Mouse (Mus musculus) ovary, adult 18-20 months (tissue): ENCODE data around the gene Fgf14.
"Not testable (repeated sequence)": the region's sequence is repeated elsewhere in the genome, so short reads cannot be mapped to it uniquely, and the experiment has no call there.

ENCODE experiments used
- DNase-seq: peaks from one replicate; pipeline ENCODE4 v3.0.0; 2022; ENCODE audit warnings: low spot score, mixed read lengths

The Fgf14 gene

DNA sequence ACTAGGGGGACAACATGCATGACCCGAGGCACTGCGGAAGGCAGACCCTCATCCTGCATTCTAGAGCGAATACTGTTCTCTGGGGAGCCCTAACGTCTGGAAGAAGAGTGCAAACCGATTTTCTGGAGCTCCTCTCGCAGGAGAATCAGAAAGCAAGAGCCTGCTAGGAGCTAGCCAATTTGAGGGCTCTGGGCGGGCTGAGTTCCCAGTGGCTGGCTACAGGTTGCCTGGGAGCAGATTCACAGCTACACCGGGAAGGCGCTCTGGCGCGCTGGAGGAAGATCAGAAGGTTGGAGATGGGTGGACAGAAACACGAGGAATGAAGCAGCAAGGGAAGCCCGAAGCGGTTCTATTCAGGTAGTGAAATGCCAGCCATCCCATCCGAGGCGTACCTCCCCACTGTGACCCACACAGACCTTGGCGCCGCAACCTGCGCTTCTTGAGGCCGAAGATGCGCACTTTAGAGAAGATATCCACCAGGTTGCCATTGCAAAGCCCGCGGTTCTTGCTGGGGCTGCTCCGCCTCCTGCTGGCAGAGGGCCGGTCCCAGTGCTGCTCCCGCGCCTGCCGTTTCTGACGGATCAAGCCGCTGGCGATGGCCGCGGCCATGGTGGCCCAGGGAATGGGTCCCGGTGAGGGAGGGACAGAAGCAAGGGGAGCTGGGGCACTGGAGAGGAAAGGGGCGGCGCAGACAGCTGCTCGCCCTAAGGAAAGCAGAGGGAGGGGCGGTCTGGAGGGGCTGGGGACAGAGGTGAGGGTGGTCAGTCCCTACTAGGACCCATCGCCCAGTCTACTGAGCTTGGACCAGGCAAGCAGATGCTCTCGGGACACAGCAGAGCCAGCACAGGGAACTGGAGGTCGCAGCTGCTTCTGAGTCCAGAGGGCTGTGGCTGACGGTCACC, 484.8 kb downstream of the Fgf14 start:
- no peak for DNase-seq

DNA sequence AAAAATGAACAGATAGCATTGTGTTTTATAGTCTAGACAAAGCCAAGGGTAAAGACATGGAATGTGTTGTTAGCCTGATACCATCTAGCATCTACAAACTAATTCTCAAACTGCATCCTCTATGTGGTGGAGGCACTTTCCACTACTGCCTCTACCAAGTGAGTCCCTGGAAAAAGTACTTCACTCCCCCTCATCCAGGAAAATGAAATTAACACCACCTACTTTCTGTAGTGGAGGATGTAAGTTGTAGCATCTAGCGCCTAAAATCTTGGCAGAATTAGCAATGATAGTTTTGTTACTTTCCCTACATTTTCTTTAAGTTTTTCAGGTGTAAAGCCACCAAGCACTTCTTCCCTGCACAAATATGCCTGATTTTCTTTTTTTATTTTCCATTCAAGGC, 496.7 kb downstream of the Fgf14 start:
- no peak for DNase-seq

DNA sequence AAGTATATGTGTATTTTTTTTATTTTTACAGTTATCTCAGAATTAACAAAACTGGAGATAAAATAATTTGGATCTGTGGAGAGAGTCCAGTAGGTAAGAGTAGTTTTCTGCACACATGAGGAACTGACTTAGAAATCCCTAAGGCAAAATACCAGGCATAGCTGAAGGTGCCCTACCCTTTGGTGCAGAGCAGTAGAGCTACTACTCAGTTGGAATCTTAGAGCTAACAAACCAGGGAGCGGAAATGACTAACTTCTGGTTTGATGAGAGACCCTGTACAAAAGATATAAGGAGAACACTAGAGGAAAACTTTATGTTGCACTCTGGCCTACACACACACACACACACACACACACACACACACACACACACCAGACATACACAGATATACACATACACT, 502.8 kb downstream of the Fgf14 start:
- no peak for DNase-seq

DNA sequence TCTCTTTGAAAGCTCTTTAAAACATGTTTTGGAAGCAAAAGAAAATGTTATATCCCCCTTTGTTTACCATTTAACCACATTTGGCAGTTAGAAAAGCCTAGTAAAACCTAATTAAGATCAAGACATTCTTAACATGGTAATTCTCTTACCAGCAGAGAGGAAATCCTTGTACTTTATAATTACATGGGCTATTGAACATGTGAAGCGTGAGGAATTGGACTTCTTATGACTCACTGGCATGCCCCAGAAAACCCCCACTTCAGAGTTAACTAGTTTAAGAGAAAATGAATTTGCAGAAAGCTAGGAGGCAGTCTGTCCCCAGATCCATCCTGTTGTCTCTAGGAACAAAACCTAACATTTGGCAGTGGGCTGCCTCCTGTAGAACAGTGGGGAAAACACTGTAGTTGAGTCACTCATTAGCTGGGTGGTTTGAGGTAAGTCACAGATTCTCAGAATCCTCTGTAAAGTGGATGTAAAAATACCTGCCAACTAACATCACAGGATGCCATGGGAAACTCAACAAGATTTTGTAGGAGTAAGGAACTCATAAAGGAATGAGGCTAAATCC, 513.2 kb downstream of the Fgf14 start:
- no peak for DNase-seq

DNA sequence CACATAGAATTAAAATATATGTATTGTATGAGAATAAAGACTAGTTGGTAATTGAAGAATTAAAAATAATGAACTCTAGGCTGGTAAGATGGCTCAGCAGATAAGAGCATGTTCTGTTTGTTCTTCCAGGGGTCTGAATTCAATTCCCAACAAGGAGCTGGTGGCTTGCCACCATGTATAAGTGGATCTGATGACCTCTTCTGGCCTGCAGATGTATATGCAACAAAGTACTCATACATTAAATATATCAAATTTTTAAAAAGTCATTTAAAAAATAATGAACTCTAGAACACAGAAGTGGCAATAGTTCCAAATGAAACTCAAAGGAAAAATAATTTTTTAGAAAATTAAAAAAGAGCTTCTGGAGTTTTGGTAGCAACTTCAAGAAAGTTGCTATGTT, 529.5 kb downstream of the Fgf14 start:
- no peak for DNase-seq

DNA sequence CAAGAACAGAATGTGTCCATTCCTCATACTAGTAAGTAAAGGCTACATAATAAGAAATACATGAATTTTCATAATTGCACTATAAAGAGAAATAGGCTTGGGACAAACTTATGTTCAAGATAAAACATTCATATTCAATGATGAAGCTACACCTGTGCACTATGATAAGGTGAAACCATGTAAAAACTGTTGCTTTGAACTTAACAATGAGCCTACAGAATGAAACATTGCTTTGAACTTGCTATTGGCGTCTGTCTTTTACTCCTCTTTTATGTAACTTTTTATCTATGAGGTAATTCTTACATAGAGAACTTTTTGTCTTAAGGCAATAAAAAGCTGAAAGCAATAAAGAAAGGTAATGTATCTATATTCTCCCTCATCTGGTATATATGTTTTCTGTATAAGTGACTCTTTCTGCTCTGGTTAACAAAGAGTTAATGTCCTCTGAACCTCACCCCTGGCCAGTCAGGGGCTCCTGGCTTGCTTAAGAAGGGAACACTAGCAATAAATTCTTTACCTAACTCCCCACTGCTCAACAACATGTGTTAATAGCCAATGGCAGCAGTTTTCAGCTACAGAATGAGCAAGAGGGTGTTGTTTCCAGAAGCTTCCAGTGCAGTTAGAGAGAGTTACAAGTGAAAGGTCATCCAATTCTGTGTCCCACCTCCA, 569.6 kb downstream of the Fgf14 start:
- DNase-seq = no peak

DNA sequence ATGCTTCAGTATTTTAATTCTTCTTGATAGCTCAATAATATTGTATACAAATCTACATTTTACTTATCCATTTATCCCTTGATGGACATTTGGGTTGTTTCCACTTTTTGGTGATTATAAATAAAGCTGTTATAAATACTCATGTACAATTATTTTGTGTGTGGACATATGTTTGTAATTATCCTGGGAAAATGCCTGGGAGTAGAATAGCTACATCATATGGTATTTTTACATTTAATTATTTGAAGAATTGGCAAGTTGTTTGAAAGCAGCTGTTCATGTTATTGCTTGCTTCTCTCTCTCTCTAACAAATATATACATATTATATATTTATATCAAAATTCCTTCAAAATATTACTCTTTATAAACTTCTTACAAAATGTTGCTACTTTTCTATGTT, 593.8 kb downstream of the Fgf14 start:
- DNase-seq = no peak

DNA sequence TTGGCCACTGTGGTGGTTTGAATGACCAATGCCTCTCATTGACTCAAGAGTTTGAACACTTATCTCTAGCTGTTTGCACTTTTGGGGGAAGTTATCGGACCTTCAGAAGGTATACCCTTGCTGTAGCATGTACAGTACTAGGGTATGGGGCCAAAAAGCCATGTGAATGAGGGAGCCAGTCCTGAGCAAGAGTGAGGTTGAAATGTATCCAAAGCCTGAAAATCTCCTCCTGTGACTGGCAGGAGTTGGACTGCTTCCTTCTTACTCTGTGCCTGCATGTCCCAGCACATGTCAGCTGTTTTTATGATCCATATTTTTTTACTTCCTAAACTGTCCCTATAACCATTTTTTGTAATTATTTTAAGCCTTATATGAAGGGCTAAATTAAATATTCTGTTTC, 632.9 kb downstream of the Fgf14 start:
- DNase-seq = no peak

DNA sequence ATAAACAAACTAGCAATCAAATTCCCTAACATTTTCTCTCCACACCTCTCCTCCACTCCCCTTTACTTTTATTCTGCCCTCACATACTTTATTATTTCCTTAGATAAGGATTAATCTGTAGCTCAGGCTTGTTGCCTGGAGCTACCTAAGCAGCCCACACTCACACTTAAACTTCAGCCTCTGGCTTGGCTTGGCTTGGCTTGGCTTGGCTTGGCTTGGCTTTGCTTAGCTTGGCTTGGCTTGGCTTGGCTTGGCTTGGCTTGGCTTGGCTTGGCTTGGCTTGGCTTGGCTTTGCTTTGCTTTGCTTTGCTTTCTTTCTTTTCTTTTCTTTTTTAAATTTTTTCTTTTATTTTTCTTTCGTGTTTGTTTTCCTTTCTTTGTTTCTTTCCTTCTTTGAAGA, 636.3 kb downstream of the Fgf14 start:
- no peak for DNase-seq

DNA sequence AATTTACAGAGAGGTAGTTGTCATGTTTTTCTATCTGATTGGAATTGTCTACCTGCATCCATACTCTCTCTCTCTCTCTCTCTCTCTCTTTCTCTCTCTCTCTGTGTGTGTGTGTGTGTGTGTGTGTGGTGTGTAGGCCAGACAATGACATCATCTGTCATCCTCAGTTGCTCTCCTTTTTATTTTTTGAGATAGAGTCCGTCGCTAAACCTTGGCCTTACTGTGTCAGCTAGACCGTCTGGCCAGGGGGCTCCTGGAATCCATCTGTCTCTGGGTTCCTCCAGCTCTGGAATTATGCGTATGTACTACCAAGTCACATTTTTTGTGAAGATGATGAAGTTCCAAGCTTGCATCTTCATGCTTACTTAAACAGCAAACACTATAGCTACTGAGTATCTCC, 639.5 kb downstream of the Fgf14 start:
- no peak for DNase-seq

DNA sequence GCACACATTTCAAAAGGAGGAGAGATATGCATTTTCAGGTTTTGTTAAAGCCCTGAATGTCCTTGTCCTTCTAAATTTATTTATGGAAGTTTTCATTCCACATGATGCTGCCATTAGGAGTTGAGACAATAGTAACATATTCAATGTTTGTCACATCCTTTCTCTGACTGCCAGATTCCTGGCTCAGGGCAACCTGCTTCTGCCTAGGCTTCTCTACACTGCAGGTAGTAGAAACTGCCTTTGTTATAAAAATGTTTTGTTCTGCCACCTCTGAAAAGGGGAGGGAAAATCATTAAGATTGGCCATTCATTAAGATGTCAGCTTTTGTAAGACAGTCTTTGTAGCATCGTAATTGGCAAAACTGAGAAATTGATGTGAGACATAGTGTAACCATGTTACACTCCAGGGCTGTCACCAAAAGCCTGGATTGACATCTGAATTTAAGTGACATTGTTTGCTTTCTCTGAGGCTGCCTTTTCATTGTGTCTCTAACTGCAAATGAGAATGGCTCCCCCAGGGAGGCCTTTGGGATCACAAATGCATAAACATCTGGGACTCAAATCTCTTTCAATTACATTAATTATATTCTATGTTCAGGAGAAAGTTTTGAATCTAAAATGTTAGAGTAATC, 640.2 kb downstream of the Fgf14 start:
- no peak for DNase-seq

DNA sequence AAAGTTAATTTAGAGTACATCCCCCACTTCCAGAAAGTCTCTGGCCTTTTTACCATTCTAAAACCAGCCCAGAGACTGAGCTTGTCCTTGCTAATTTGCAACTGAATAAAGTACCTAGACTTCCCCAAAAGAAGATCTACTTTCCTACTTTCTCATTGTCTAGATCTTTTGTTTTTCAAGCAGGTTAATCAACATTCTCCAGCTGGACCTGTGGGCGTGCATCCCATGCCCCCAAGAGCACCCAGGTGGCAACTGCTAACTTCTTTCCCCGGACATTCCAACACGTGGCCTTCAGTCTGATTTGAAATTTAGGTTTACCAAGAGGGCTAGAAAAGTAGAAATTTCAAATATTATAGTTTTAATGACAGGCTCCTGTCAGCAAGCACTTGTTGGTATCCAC, 643.6 kb downstream of the Fgf14 start:
- not testable (repeated sequence) for DNase-seq

DNA sequence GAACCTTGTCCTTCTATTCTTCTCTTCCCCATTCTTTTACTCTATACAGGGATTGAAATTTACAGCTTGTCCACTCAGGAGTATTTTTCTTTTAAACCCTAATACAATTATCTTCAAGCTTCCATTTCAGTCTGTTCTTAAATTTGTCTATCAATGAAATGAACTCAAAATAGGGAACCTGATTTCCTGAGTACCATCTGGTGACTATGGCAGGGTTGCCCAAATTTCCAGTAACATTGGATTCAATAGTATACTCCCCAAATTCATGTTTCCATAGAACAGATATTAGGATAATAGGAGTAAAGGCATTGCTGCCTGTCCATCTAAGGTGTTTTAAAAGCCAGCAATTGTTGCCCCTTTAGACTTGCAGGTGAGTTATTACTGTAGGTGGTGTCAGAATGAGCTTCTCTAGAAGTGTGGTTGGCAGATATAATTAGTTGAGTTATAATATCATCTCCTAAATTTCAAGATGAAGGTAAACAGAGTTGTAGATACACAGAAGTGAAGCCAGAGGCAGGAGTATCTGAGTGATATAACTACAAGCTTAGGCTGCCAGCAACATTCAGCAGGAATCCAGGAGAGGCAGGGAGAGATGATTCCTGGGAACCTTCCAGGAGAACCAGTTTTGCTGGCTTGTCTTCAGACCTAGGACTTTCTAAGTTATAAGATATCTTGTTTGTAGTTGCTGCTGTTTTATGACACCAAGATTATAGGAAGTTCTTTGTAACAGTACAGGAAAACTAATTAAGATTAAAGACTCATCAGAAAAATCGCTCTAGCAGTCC, 648.8 kb downstream of the Fgf14 start:
- no peak for DNase-seq

DNA sequence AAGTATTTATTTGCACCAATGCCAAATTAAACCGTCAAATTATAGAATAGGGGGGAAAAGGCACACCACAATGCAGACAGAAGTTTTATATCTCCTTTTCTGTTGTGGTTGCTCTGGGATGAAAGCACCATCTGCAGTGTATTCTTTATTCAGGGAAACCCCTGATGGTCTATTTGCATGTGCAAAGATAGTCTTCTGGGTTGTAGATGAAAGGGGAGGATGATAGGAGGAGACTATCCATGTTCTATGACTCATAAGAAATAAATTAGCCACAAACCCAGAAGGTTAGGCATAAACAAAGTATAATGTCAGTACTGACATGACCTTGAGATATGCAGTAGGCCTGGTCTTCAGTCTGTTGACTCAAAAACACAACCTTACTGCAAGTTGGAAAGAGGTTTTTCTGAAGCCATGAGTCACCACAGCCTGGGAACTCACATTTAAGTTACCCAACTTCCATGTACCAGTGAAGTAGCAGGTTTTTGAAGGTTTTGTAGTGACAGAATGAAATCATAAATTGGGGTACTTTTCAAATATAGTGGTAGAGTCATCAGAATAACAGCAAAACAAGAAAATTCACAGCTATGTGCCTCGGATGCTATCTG, 686.2 kb downstream of the Fgf14 start:
- peak; percentile 10 for DNase-seq

DNA sequence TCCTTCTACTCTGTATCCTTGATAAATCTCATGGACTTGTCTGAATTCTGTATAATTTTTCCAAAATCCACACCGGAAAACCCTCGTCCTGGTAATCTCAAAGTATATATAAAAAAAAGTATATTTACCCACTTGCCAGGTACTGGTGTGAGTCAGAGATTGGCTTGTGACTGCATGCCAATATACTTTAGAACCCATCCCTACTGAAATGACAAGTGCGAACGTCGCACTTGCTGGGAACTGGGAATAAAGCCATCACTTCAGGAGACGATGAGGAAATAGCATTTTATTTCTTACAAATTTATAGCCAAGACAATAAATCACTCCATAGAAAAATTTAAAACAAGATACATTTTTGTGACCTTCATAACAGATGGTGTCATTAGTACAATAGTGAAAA, 708.9 kb downstream of the Fgf14 start:
- DNase-seq = no peak

DNA sequence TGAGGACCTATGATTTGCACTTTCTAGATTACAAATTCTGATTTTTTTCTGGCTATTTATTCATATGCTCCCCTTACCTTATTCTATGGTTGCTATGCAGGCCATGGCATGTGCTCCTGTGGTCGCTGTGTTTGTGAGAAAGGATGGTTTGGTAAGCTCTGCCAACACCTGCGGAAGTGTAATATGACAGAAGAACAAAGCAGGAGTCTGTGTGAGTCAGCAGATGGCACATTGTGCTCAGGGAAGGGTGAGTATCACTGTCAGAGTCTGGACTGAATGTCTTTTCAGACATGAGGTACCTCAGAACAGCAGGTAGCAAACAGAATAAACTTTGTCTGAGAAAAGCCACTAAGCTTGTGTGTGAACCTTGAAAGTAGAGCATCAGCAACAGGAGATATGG, 710.4 kb downstream of the Fgf14 start:
- DNase-seq = no peak
